Mouse (Mus musculus) kidney, postnatal 4 days (tissue): ENCODE measurements around the gene Aicda.
A peak's percentile ranks its signal among the peaks of the same experiment; 100 is the strongest.
"Not testable (repeated sequence)": the region's sequence is repeated elsewhere in the genome, so short reads cannot be mapped to it uniquely, and the experiment has no call there.

Experiments
- DNase-seq, 2 experiments: peaks; one replicate each; pipeline ENCODE4 v3.0.0; 2021; ENCODE audit warnings: mixed read lengths in 2 of 2

Gene Aicda

GRCm38 (mm10) chr6:122553606-122554005, at the start of gene Aicda:
Gene Aicda, plus strand, starts transcription at chr6:122553801.
- DNase-seq, result no peak

DNA sequence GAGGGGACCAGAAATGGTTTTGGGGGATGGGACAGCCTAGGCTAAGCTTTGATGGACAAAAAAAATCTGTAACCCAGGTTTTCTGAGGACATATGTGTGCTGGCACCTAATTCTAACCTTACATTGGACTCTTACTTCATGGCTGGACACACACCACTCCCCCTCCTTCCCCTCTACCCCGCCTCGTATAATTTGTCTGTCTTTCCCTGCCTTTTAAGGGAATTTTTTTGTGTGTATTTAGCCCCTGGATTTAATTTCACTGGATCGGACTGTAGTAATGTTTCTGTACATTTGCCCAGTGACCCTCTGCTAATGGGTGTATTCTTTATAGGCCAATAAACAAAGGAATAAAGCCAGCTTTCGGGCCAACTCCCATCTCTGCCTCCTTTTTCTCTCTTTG, 48.6 kb upstream of the Aicda start:
- no peak for DNase-seq

DNA sequence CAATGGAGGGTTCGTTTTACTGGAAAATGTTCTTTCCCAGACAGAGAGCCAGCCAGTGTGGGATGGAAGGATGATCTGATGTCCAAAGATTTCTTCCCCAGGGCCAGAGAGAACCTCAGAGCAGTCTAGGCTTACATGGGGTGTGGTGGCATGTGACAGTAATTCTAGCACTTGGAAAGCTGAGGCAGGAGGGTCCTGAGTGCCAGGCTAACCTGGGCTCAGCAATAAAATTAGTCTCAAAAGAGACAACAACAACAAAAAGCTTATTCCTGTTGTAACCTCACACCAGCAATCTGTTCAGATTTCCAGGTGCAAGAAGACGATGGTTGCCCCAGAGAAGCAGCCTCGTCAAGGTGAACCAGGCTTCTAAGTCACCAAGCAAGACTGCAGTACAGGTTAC, 48.1 kb upstream of the Aicda start, which contains the start of gene Mfap5:
Gene Mfap5 (plus strand): TSS at position 301 of the 400 bp plus-strand sequence.
- DNase-seq, result no peak

DNA sequence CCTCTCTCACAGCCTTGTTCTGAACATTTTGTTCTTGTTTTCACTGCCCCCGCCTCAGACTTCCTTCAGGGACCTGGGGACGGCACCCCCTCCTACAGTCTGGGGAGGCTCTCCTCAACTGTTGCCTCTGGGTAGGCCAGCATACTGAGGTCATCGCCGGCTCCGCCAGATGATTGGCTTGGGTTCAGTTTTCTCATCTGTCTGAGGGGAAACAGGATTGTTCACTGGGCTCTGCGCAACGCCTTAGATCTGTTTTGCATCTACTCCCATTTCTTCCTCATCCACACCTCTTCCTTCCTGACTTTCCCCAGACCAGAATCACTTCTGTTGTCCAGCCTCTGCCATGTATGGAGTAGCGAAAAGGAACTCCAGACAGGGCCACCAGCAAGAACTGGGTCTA, 45.1 kb upstream of the Aicda start:
- no peak for DNase-seq

GRCm38 (mm10) chr6:122512914-122513878, 40.4 kb upstream of the Aicda start:
- DNase-seq, result no peak

DNA sequence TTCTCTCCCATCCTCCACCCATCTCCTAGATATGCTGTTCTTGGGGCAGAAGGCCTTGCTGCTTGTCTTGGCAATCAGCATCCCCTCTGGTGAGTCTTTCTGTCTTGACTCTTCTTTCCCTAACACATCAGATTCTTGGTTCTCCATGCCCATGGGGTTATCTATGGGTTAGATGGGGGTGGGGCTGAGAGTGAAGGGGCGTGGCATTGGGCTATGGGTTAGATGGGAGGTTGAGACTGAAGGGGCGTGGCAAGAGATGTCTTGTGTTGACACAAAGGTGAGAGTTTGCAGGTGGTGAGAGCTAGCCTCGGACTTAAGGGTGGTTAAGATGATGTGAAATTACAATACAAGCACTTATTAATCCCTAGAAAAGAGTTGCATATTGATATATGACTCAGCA, 39.3 kb upstream of the Aicda start:
- DNase-seq, result no peak

- not testable (repeated sequence) for DNase-seq
Observed at GRCm38 (mm10) chr6:122515762-122516161, 37.8 kb upstream of the Aicda start.

- no peak for DNase-seq
Observed at GRCm38 (mm10) chr6:122517668-122518067, 35.9 kb upstream of the Aicda start.

DNA sequence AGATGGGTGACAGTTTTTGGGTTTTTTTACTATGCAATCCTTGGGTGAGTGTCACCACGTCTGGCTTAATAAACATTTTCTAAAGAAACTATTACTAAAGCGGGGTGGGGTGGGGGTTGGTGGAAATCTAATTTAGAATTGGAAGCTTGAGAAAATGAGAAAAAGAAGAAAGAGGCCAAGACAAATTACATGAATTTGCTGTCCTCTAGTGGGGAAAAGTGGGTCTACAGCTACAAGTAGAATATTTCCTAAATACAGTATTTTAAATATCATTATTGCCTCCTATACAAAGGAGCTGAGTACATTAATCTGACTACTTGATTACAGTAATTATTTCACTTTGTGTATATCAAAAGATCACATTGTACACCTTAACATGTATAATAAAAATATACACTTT, 34.2 kb upstream of the Aicda start:
- DNase-seq, result no peak

GRCm38 (mm10) chr6:122522595-122522994, 31.0 kb upstream of the Aicda start:
- peak; percentile 32 to 52 for DNase-seq

- DNase-seq, result no peak
Observed at GRCm38 (mm10) chr6:122523289-122523688, 30.3 kb upstream of the Aicda start.

GRCm38 (mm10) chr6:122527596-122527995, 26.0 kb upstream of the Aicda start:
- no peak for DNase-seq

DNA sequence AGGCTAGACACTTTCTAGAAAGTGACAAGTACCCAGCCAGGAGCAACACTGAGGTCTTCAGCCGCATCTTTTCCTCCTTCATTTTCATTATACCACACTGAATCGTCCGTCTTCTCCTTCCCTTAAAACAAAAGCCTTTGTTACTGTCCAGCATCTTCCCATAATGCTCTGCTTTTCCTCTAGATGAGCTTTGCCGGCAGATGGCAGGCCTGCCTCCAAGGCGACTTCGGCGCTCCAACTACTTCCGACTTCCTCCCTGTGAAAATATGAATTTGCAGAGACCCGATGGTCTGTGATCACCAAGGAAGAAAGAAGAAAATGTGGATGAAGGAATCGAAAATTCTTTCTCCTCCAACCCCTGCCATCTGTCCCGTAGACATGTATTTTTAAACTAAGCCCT, 25.5 kb upstream of the Aicda start:
- DNase-seq, result no peak

DNA sequence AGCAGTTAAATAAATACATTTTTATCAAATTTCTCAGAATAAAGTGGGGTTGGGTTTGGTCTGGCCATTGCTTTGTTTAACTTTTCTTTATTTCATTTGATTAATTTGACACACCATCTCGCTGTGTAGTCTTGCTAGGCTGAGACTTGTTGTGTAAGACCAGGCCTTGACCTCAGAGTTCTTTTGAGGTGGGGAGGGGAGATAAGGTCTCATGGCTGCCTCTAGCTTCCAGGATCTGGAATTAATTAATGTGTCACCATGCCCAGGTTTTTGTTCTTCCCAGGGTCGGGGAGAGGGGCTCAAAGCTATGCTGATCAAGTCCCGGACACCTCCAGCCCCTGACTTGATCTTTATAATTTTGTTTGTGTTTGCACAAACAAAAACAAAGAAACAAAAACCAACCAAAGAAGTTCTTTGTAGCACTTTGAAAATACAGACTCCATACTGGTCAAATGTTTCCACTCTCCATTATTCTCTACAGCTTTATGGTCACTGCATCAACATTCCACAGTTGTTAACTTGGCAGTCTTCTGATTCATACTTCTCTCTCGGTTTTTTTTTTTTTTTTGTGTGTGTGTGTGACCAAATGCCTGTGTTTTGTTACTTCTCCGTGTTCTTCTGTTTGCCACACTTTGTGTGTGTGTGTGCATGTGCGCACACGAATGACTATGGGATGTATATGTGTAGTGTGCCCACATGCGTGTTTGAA, 22.0 kb upstream of the Aicda start:
- DNase-seq, result peak in 1 of 2 experiments; percentile 4

- peak; percentile 21 to 56 for DNase-seq
Observed at GRCm38 (mm10) chr6:122532883-122533302, 20.7 kb upstream of the Aicda start.

- no peak for DNase-seq
Observed at GRCm38 (mm10) chr6:122534032-122534431, 19.6 kb upstream of the Aicda start.

GRCm38 (mm10) chr6:122539564-122539963, 14.0 kb upstream of the Aicda start:
- no peak for DNase-seq

DNA sequence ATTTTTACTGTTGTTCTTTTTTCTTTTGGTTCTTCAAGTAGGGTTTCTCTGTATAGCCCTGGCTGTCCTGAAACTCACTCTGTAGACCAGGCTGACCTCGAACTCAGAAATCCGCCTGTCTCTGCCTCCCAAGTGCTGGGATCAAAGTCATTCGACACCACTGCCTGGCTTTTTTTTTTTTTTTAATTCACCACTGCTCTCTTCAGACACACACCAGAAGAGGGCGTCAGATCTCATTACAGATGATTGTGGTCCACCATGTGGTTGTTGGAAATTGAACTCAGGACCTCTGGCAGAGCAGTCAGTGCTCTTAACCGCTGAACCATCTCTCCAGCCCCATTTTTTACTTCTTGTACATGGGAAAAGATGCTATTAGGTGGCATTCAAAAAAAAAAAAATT, 11.1 kb upstream of the Aicda start:
- DNase-seq, result not testable (repeated sequence)

DNA sequence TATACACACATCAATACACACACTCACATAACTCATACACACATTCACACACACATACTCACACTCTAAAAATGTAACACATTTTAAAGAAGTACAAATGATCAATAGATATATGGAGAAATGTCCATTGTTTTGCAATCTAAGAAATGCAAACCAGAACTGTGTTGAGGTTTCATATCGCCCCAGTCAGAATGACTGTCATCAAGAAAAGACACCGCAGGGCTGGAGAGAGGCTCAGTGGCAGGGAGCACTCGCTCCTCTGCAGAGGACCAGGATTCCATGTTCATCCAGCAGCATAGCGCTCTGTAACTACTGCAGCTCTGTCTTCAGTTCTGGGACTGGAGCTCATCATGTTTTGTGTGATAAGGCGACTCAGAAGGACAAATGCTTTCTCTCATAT, 10.0 kb upstream of the Aicda start:
- DNase-seq, result no peak

DNA sequence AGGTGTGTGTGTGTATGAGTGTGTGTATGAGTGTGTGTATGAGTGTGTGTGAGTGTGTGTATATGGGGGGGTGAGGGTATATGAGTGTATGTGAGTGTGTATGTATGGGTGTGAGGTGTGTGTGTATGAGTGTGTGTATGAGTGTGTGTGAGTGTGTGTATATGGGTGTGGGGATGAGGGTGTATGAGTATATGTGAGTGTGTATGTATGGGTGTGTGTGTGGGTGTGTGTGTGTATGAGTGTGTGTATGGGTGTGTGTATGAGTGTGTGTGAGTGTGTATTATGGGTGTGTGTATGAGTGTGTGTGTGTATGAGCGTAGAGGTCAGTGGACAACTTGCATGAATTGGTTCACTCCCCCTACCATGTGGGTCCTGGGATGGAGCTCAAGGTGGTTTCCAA, 8.9 kb upstream of the Aicda start:
- DNase-seq, result no peak

DNA sequence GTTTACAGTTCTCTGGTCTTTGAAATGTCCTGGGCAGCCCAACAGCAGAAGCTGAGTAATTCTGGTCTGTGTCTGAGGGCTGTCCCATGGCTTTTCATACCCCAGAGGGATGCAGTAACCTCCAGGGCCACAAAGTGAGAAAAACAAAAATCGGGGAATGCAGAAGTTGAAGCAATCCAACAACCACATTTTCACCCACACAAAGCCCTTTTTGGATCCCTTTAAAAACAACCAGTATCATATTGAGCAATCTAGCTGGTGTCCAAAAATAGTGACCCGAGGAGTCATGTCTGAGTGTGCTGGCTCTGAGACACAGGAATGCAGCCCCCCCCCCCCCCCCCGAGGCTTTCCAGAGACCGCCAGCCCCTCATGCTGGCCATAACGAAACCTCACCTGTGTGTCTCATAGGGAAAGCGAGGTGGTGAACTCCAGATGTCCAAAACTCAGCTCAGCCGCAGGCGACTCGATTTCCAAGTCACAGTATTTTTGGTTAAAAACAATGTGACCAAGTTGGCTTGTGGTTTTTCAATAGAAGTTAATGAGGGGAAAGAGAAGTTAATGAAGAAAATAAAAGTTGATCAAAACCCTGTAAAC, 8.2 kb upstream of the Aicda start:
- no peak for DNase-seq

- DNase-seq, result no peak
Observed at GRCm38 (mm10) chr6:122545948-122546347, 7.7 kb upstream of the Aicda start.

DNA sequence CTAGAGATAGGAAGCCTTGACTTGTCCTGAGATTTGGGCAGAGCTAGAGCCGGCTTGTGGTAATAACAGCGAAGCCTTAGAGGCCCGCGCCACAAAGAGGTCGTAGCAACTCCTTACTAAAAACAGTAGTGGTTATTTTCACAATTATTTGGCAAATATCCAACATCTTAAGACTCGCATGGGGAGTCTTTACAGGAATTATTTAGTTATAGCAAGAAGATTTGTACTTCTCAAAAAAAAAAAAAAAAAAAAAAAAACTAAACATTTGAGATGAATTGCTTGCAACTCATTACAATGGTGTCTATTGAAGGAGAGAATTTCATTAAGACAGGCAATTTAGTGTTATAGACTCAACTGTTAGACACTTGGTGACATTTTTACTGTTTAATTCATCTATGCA, 501 bp downstream of the Aicda start:
- DNase-seq, result no peak
